Mouse (Mus musculus): ENCODE measurements at regions not wholly inside any gene's neighbourhood (a gene's known extent, or its start where the extent isn't known, plus 50 kb on each side); places are given as distances from the start of the nearest gene placed in this dataset.

DNA sequence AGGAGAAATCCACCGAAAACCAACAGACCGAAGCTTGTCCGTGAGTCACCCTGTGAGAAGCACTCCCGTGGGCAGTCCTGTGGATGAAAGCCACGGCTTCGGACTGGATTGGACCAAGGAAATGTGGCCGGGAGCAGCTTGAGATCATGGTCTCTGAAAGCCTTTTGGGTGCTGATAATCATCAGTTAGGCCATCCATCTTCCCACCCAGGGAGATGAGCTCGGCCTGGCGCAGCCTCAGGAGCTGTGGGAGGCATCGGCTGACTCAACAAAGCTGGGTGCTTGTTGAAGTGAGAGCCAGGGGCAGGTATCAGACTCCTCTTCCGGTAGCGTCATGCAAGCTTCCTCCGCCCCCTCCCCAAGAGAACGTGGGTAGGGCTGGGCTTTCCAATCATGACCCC lies 582.2 kb upstream of the Gm19410 start:
- no peak for TF ChIP-seq NANOG (IDR thresholded peaks at IDR 0.05; ENCODE audit: borderline replicate concordance, low read length)
- no peak for TF ChIP-seq POU5F1 (IDR thresholded peaks at IDR 0.05; ENCODE audit: borderline replicate concordance, low read length)
- TF ChIP-seq CTCF (conservative IDR thresholded peaks at IDR 0.05; ENCODE audit: low read length), result no peak
- Histone ChIP-seq H3K4me3 (replicated peaks; ENCODE audit: low read length) (no peak overlapping the region), H3K9me3 (ENCODE audit: low read length) (no peaks in the 10 kb centered on the region), H3K36me3 (ENCODE audit: insufficient read depth, low read length) (no peaks in the 10 kb centered on the region), H3K27me3 (ENCODE audit: insufficient read depth, low read length) (no peaks in the 10 kb centered on the region), H3K4me1 (replicated peaks; ENCODE audit: low read depth, low read length) (no peaks in the 10 kb centered on the region)

DNA sequence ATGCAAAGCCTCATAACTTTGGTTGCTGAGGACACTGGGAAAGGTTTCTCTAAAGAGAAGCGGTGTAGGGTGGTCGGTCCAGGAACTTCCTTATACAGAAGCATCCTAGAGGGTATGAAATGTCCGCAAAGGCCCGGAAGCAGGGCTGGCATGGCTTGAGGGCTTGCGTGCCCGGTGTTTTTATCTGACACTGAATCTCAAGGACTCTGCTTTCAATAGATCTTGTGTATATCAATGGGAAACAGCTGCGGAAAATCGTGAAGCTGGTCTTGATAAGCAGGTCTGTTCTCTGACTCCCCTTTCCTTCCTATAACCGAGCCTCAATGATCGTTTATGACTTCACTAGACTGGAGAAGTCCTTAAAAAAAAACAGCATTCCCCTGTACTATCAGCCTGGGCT lies 580.4 kb upstream of the Gm19410 start:
- Histone ChIP-seq H3K4me1 (replicated peaks; ENCODE audit: low read depth, low read length) (0 out of 2 replicates have a peak, but pooled peaks cover 3% of the 10 kb centered on the region), H3K4me3 (replicated peaks; ENCODE audit: low read length) (no peak overlapping the region), H3K36me3 (ENCODE audit: insufficient read depth, low read length) (no peaks in the 10 kb centered on the region), H3K27me3 (ENCODE audit: insufficient read depth, low read length) (no peaks in the 10 kb centered on the region), H3K9me3 (ENCODE audit: low read length) (no peaks in the 10 kb centered on the region)
- TF ChIP-seq NANOG (IDR thresholded peaks at IDR 0.05; ENCODE audit: borderline replicate concordance, low read length) (no peak), POU5F1 (IDR thresholded peaks at IDR 0.05; ENCODE audit: borderline replicate concordance, low read length) (no peak), CTCF (conservative IDR thresholded peaks at IDR 0.05; ENCODE audit: low read length) (no peak)

DNA sequence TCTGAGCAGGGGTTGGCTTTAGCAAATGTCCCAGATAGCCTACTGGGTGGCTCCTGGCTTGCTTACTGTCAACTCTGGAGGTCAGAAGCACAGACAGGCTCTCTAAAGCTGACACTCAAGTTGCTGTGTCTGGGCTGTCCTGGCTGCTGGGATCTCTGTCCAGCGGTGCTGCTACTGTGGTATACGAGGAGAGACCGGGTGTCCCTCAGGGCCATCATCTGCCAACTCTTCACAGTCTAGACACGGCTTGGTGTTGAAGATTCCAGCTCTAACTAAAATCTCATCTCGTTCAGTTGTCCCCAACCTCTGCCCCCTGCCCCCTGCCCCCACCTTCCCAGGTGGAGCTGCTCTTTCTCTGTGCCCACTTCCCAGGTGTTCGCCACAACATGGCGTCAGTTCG lies 577.1 kb upstream of the Gm19410 start:
- Histone ChIP-seq H3K27me3 (ENCODE audit: insufficient read depth, low read length) (no peaks in the 10 kb centered on the region), H3K4me1 (replicated peaks; ENCODE audit: low read depth, low read length) (0 out of 2 replicates have a peak, but pooled peaks cover 8% of the 10 kb centered on the region), H3K9me3 (ENCODE audit: low read length) (no peaks in the 10 kb centered on the region), H3K4me3 (replicated peaks; ENCODE audit: low read length) (no peak overlapping the region), H3K36me3 (ENCODE audit: insufficient read depth, low read length) (no peaks in the 10 kb centered on the region)
- no peak for TF ChIP-seq NANOG (IDR thresholded peaks at IDR 0.05; ENCODE audit: borderline replicate concordance, low read length)
- no peak for TF ChIP-seq CTCF (conservative IDR thresholded peaks at IDR 0.05; ENCODE audit: low read length)
- TF ChIP-seq POU5F1 (IDR thresholded peaks at IDR 0.05; ENCODE audit: borderline replicate concordance, low read length), result no peak

DNA sequence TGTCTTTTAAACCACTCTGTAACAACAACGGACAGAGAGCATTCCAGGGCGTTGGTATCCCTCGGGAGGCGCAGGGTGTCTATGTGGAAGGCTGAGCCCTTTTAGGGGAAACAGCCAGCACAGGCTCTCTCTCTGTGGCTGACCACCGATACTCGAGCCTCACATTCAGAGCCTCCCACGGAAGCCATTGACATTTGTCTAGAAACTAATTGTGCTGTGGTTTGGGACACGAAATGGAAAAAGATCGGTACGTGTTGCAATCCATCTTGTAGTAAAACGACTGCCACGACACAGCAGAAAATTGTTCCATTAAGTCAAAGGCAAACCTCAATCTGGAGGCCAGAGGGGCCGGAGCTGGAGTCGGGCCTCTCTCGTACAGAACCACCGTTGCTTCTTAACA lies 575.9 kb upstream of the Gm19410 start:
- Histone ChIP-seq H3K36me3 (ENCODE audit: insufficient read depth, low read length) (no peaks in the 10 kb centered on the region), H3K4me1 (replicated peaks; ENCODE audit: low read depth, low read length) (peaks cover 14% of the 10 kb centered on the region), H3K9me3 (ENCODE audit: low read length) (no peaks in the 10 kb centered on the region), H3K4me3 (replicated peaks; ENCODE audit: low read length) (no peak overlapping the region), H3K27me3 (ENCODE audit: insufficient read depth, low read length) (no peaks in the 10 kb centered on the region)
- TF ChIP-seq POU5F1 (IDR thresholded peaks at IDR 0.05; ENCODE audit: borderline replicate concordance, low read length), result no peak
- TF ChIP-seq CTCF (conservative IDR thresholded peaks at IDR 0.05; ENCODE audit: low read length), result no peak
- TF ChIP-seq NANOG (IDR thresholded peaks at IDR 0.05; ENCODE audit: borderline replicate concordance, low read length), result no peak

DNA sequence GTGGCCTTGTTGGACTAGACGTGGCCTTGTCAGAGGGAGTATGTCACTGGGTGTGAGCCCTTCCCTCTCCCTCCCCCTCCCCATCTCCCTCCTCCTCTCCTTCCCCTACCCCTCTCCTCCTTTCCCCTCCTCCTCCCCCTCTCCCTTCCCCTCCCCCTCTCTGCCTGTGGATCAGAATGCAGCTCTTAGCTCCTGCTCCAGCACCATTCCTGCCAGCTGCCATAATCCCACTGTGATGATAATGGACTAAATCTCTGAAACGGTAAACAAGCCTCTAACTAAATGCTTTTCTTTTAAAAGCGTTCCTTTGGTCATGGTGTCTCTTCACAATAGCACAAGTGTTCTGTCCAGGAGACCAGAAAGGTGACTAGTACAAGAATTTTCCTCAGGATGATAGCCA lies 573.1 kb upstream of the Gm19410 start:
- Histone ChIP-seq H3K27me3 (ENCODE audit: insufficient read depth, low read length) (no peaks in the 10 kb centered on the region), H3K4me1 (replicated peaks; ENCODE audit: low read depth, low read length) (peaks cover 22% of the 10 kb centered on the region)
- no peak for TF ChIP-seq CTCF (conservative IDR thresholded peaks at IDR 0.05; ENCODE audit: low read length)
- no peak for TF ChIP-seq POU5F1 (IDR thresholded peaks at IDR 0.05; ENCODE audit: borderline replicate concordance, low read length)
- TF ChIP-seq NANOG (IDR thresholded peaks at IDR 0.05; ENCODE audit: borderline replicate concordance, low read length), result no peak

DNA sequence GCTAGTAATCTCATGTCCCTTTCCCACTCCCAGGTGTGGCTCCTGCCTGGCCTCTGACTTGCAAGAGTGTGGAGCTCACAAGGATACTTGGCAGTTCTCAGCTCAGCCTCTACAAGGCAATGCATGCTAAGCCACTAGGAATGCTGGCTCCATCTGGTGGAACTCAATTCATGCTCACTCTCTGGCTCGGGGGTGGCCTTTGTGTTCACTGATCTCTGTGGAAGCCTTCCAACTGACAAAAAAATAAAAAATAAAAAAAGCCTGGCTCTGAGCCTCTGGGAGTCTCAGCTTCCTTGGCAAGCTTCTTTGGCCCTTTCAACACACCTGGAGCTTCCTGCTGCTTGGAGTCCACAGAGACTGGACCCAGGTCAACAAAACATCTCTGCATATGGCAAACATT lies 571.8 kb upstream of the Gm19410 start:
- no peaks in the 10 kb centered on the region for H3K9me3 ChIP-seq (ENCODE audit: low read length)
- peaks cover 24% of the 10 kb centered on the region for H3K4me1 ChIP-seq (replicated peaks; ENCODE audit: low read depth, low read length)
- TF ChIP-seq NANOG (IDR thresholded peaks at IDR 0.05; ENCODE audit: borderline replicate concordance, low read length) (no peak), POU5F1 (IDR thresholded peaks at IDR 0.05; ENCODE audit: borderline replicate concordance, low read length) (no peak), CTCF (conservative IDR thresholded peaks at IDR 0.05; ENCODE audit: low read length) (no peak)
- H3K36me3 ChIP-seq (ENCODE audit: insufficient read depth, low read length), result no peaks in the 10 kb centered on the region
- H3K27me3 ChIP-seq (ENCODE audit: insufficient read depth, low read length), result no peaks in the 10 kb centered on the region
- H3K4me3 ChIP-seq (replicated peaks; ENCODE audit: low read length), result no peak overlapping the region

More for the DNA sequence above, 573.1 kb upstream of the Gm19410 start:
- H3K4me3 ChIP-seq (replicated peaks; ENCODE audit: low read length), result no peak overlapping the region
- no peaks in the 10 kb centered on the region for H3K36me3 ChIP-seq (ENCODE audit: insufficient read depth, low read length)
- H3K9me3 ChIP-seq (ENCODE audit: low read length), result no peaks in the 10 kb centered on the region

DNA sequence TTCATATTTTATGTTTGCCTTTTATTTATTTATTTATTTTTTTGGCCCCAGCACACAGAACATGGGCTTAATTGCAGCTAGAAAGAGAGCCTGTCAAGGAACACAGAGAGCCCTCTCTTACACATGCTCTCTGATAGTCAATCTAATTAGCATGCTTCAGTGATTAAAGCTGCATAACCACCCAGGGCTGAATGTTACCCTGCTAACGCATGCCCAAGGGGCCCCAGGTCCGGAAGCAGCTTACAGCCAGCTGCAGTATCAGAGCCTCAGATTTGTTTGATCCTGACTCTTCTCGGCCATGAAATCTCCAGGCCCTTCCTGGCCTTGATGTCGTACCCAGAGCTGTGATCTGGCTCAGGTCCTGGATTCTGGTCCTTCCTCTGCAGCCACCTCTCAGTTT lies 569.4 kb upstream of the Gm19410 start:
- Histone ChIP-seq H3K9me3 (ENCODE audit: low read length) (no peaks in the 10 kb centered on the region), H3K4me3 (replicated peaks; ENCODE audit: low read length) (no peak overlapping the region), H3K27me3 (ENCODE audit: insufficient read depth, low read length) (no peaks in the 10 kb centered on the region), H3K4me1 (replicated peaks; ENCODE audit: low read depth, low read length) (peaks cover 23% of the 10 kb centered on the region), H3K36me3 (ENCODE audit: insufficient read depth, low read length) (no peaks in the 10 kb centered on the region)
- TF ChIP-seq CTCF (conservative IDR thresholded peaks at IDR 0.05; ENCODE audit: low read length) (no peak), POU5F1 (IDR thresholded peaks at IDR 0.05; ENCODE audit: borderline replicate concordance, low read length) (no peak), NANOG (IDR thresholded peaks at IDR 0.05; ENCODE audit: borderline replicate concordance, low read length) (no peak)

DNA sequence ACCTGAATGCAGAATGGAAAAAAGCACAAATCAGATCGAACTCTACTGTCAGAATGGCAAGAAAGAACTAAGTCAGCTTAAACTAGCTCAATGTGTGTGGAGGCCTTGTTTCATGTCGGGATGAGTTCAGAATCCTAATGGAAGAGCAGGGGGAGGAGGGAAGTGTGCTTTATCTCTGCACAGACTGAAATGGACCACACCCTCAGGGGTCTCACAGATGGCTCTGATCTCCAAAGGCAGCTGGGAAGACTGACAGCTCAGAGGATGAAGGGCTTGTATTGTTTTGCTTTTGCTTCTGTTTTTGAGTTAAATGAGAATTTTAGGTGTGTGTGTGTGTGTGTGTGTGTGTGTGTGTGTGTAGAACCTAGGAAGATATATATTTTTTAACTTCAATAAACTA lies 566.8 kb upstream of the Gm19410 start:
- TF ChIP-seq CTCF (conservative IDR thresholded peaks at IDR 0.05; ENCODE audit: low read length), result no peak
- no peak for TF ChIP-seq NANOG (IDR thresholded peaks at IDR 0.05; ENCODE audit: borderline replicate concordance, low read length)
- no peaks in the 10 kb centered on the region for H3K36me3 ChIP-seq (ENCODE audit: insufficient read depth, low read length)
- H3K9me3 ChIP-seq (ENCODE audit: low read length), result no peaks in the 10 kb centered on the region
- peaks cover 8% of the 10 kb centered on the region; the same call in 1 of the 2 replicates for H3K27me3 ChIP-seq (ENCODE audit: insufficient read depth, low read length)
- peaks cover 22% of the 10 kb centered on the region for H3K4me1 ChIP-seq (replicated peaks; ENCODE audit: low read depth, low read length)
- H3K4me3 ChIP-seq (replicated peaks; ENCODE audit: low read length), result no peak overlapping the region

DNA sequence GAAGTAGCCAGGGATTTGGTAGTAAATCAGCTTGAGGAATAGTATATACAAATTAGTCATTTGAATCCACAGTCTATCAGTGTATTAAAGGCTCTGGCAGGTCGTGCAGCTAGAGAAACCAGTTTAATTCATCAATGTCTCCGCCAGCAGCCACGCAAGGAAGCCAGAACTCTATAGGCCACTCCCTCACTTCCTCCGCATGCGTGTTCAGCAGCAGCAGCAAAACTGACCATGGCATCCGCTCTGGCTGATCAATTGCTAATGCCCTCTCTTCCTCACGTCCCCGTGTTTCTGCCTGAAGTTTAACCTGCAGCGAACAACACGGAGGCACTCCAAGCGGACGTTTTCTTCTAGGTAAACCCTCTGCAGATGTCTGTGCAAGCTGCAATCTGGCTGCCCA lies 564.2 kb upstream of the Gm19410 start:
- no peak for TF ChIP-seq NANOG (IDR thresholded peaks at IDR 0.05; ENCODE audit: borderline replicate concordance, low read length)
- no peak for TF ChIP-seq POU5F1 (IDR thresholded peaks at IDR 0.05; ENCODE audit: borderline replicate concordance, low read length)
- no peak for TF ChIP-seq CTCF (conservative IDR thresholded peaks at IDR 0.05; ENCODE audit: low read length)
- no peak overlapping the region for H3K4me3 ChIP-seq (replicated peaks; ENCODE audit: low read length)

More for the DNA sequence above, 564.2 kb upstream of the Gm19410 start:
- Histone ChIP-seq H3K27me3 (ENCODE audit: insufficient read depth, low read length) (peaks cover 8% of the 10 kb centered on the region; the same call in 1 of the 2 replicates), H3K36me3 (ENCODE audit: insufficient read depth, low read length) (no peaks in the 10 kb centered on the region), H3K4me1 (replicated peaks; ENCODE audit: low read depth, low read length) (peaks cover 20% of the 10 kb centered on the region), H3K9me3 (ENCODE audit: low read length) (no peaks in the 10 kb centered on the region)

Data from E14TG2a.4 (cell line).